Mouse (Mus musculus) NIH3T3 (cell line): ENCODE data around the gene Zfp661.

Experiments used
- DNase-seq: peaks from one replicate; pipeline ENCODE4 v3.0.0-alpha.2; 2012; ENCODE audit warnings: low read depth

The Zfp661 gene

DNA sequence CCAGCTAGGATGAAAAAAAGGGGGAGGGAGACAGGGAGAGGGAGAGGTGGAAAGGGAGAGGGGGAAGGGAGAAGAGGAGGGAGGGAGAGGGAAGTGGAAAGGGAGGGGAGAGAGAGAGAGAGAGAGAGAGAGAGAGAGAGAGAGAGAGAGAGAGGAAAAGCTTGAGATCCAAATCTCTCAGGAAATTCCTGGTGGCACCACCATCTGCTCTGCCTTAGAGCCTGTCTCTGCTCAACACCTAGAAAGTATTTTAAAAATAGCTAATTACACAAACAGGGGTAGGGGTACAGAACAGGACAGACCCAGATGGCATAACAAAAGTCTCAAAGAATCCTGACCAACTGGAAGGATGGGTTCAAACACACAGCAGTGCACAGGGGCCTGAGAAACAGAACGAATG is 36.4 kb downstream of the Zfp661 start:
- no peak for DNase-seq

GRCm38 (mm10) chr2:127549711-127550110 is 37.2 kb downstream of the Zfp661 start:
- DNase-seq: no peak

DNA sequence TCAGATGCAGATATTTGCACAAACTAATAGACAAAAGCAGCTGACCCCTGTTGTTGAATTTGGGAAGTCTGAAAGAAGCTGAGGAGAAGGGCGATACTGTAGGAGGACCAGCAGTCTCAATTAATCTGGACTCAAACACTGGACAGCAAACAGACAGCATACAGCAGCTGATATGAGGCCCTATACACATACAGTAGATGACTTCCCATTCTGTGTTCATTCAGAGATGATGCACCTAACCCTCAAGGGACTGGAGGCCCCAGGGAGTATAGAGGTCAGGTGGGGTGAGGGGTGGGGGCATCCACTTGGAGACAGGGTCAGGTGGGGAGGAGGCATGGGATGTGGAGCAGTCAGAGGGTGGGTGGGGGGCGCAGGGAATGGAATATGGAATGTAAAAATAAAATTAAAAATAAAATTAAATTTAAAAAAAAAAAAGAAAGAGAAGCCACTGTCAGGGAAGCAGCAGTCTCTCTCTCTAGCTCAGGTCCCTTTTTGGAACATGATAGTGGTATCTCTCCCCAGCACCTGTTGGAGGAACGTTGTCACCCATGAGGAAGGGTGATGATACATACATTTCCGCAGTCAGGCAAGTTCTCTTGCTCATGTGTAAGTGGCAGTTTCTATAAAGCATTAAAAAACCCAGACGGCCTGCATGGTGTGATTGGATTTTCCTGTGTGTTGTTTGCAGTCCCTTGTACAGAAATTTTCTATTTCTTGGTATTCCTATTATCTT is 38.4 kb downstream of the Zfp661 start:
- DNase-seq: no peak

DNA sequence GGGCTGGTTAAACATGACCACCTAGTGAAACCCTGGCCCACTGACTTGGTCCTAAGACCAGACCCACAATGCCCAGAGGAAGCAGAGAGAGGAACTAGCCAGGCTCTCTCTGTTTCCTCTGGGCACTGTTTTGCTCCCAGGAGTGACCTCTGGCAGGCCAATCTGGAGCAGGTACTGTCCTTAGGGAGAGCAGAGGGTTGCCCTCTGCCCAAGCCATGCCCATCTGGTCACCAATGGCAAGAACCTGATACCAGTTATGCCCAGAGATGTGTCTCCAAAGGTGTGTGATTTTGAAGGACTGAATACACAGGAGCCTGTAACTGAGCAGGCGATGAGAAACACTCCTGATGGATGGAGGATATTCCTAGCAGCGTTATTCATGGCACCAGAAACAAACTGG is 45.2 kb downstream of the Zfp661 start:
- no peak for DNase-seq

GRCm38 (mm10) chr2:127541185-127541584 is 45.7 kb downstream of the Zfp661 start, which contains the start of gene Prom2:
Gene Prom2 (minus strand): TSS chr2:127541467.
- no peak for DNase-seq

DNA sequence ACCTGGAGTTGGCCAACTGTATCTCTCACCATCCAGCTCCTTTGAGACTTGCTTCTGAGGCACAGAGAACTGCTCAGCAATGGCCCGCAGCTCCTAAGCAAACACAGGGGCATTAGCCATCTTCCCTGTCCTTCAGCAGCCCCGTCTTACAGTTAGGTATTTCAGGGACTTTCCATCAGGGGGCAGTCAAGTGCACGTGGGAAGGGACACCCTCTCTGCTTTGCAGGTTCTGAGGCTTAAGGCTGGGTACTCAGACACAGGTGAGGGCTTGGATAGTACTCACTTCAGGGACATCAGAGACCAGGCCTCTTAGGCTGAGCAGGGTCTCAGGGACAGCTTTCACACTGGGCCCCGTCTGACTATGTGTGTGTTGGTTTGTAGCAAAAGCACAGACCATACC is 47.4 kb downstream of the Zfp661 start:
- peak; percentile 22 for DNase-seq

DNA sequence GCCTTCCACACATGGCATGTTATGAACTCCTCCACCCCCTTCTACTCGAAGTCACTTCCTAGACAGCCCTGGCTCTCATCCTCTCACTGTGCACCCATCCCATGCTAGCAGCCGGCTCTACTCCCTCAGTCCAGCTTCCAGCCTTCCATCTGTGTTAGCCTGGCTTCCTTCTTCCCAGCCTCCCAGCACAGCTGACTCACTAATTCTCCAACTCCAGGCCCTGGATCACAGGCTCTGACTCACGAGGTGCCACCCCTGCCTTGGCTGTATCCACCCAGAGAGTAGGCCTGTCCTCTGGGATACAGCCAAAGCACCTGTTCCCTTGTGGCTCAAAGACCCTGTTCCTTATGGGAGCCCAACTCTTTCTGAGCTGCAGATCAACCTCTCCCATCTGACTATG is 49.3 kb downstream of the Zfp661 start:
- peak; percentile 52 for DNase-seq

DNA sequence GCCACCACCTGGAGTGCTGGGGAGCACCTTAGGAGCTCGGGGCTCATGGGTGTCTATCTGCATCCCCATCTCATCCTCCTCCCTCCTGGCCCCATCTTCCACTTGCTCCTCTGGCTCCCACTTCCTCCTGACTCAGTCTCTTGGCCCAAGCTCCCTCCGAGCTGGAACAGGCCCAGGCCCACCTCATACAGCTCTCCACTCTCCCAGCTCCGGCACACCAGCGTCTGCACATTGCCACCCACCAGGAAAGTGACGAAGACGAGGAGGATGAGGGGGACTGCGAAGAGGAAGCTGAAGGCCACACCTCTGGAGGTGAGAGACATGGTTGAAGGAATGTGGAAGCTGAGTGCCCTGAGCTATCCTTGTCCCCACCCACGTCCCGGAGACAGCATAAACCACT is 51.5 kb downstream of the Zfp661 start:
- DNase-seq: peak; percentile 22

DNA sequence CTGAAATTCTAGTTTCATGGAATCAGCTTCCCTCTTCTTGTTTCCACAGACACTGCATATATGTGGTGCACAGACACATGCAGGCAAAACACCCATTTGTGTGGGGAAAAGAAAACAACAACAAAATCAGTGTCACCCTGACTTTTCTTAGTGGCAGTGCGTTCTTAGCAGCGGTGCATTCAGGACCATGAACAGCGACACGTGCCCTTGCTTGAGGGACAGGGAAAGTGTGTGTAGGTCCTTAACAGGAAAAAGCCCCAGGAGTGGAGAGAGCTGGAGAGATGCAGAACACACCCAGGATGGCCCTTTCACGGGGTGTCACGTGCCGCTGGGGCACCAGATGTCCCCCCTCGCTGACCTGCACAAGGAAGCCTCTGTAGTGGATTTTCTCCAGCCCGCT is 54.5 kb downstream of the Zfp661 start:
- peak; percentile 69 for DNase-seq

- DNase-seq: no peak
Measured at GRCm38 (mm10) chr2:127531592-127531991, 55.3 kb downstream of the Zfp661 start.

GRCm38 (mm10) chr2:127530418-127530817 is 56.5 kb downstream of the Zfp661 start:
- DNase-seq: no peak

DNA sequence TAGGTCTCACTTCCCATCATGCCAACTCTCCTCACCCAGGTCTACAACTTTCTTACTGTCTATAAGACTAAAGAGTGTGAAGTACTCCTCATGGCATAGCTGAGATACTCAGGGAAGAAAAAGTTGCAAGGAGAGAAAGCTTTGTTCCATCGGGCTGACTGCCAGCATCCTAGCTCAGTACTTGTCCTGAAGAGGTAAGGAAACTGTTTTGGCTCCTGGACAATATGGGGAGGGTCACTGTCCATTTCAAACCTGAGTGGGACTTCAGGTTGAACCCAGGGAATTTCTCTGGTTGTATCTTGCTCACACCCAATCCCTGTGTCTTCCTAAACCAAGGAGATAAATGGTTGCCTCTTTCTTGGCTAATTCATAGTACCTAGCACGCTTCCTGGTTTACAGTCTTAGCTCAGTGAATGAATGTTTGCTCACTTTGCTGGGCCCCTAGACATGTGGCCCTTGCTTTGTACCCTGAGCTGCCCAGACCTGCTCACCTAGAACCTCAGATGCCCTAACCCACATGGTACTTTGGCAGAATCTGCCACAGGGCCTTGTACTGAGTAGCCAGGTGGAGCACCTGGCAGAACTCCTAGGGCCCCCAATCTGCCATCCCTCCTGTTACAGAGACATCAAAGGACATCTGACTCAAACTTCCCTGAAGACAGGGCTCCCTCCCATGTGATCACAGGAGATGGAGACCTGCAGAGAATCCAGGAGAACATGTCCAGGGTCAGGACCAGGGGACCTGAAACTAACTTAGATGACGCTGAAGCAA is 61.7 kb downstream of the Zfp661 start:
- DNase-seq: no peak
